Mouse (Mus musculus): Measurements from ENCODE around the gene Olfr126. TPM values are rescaled to one million over a fixed set of nuclear protein-coding genes. Genes with fewer than 3 reads are reported as not detected.

The Olfr126 gene
- not detected in 2 replicates for polyA plus RNA-seq (2014; fragmentation: Nextera tagmentation; extraction: Ambion mirVana)

GRCm38 (mm10) chr17:37847183-37847582 is at the start of gene Olfr126:
Olfr126 (plus strand) TSS chr17:37847483.
- Histone ChIP-seq H3K27ac (replicated peaks; ENCODE audit: low read depth, low read length) (no peak within 1 kb of the TSS), H3K9ac (ENCODE audit: low read length) (no peak within 1 kb of the TSS), H3K36me3 (ENCODE audit: control insufficient read depth, insufficient read depth, low read length) (no peaks in the 10 kb centered on the region), H3K9me3 (ENCODE audit: control insufficient read depth, low read length) (no peaks in the 10 kb centered on the region), H3K4me2 (ENCODE audit: low read depth, severe bottlenecking) (no peak within 1 kb of the TSS), H3K27me3 (ENCODE audit: control insufficient read depth, insufficient read depth, low read length) (no peaks in the 10 kb centered on the region), H3K4me1 (ENCODE audit: control insufficient read depth, insufficient read depth, low read length) (no peaks in the 10 kb centered on the region), H3K4me3 (ENCODE audit: low read depth, low read length) (no peak within 1 kb of the TSS)
- ATAC-seq (ENCODE audit: insufficient number of reproducible peaks, low FRiP score, low TSS enrichment, low read depth) (no peak), DNase-seq (ENCODE audit: low spot score) (no peak)

- DNase-seq (ENCODE audit: low spot score): no peak
- H3K4me1 ChIP-seq (ENCODE audit: control insufficient read depth, insufficient read depth, low read length): no peaks in the 10 kb centered on the region
- no peak within 1 kb of the TSS for H3K27ac ChIP-seq (replicated peaks; ENCODE audit: low read depth, low read length)
- H3K4me3 ChIP-seq (ENCODE audit: low read depth, low read length): no peak within 1 kb of the TSS
- 90% methylated on average over 3 of the region's 3 CpGs for WGBS
- no peak within 1 kb of the TSS for H3K4me2 ChIP-seq (ENCODE audit: low read depth, severe bottlenecking)
- H3K9me3 ChIP-seq (ENCODE audit: control insufficient read depth, low read length): peaks cover 3% of the 10 kb centered on the region; the same call in 1 of the 2 replicates
- no peak for ATAC-seq (ENCODE audit: insufficient number of reproducible peaks, low FRiP score, low TSS enrichment, low read depth)
- no peaks in the 10 kb centered on the region for H3K27me3 ChIP-seq (ENCODE audit: control insufficient read depth, insufficient read depth, low read length)
- no peaks in the 10 kb centered on the region for H3K36me3 ChIP-seq (ENCODE audit: control insufficient read depth, insufficient read depth, low read length)
- H3K9ac ChIP-seq (ENCODE audit: low read length): no peak within 1 kb of the TSS
Measured at GRCm38 (mm10) chr17:37799588-37799987, 47.7 kb upstream of the Olfr126 start, which contains the start of gene Olfr124. Olfr124 (plus strand) TSS chr17:37799888.

- no peak within 1 kb of the TSS for H3K4me2 ChIP-seq (ENCODE audit: low read depth, severe bottlenecking)
- H3K9me3 ChIP-seq (ENCODE audit: control insufficient read depth, low read length): no peaks in the 10 kb centered on the region
- no peak for DNase-seq (ENCODE audit: low spot score)
- H3K4me1 ChIP-seq (ENCODE audit: control insufficient read depth, insufficient read depth, low read length): no peaks in the 10 kb centered on the region
- H3K9ac ChIP-seq (ENCODE audit: low read length): no peak within 1 kb of the TSS
- no peak within 1 kb of the TSS for H3K4me3 ChIP-seq (ENCODE audit: low read depth, low read length)
- H3K27ac ChIP-seq (replicated peaks; ENCODE audit: low read depth, low read length): no peak within 1 kb of the TSS
- ATAC-seq (ENCODE audit: insufficient number of reproducible peaks, low FRiP score, low TSS enrichment, low read depth): no peak
- no peaks in the 10 kb centered on the region for H3K27me3 ChIP-seq (ENCODE audit: control insufficient read depth, insufficient read depth, low read length)
- H3K36me3 ChIP-seq (ENCODE audit: control insufficient read depth, insufficient read depth, low read length): no peaks in the 10 kb centered on the region
Measured at GRCm38 (mm10) chr17:37832649-37833048, 14.6 kb upstream of the Olfr126 start, which contains the start of gene Olfr125. Olfr125 (plus strand) TSS chr17:37832949.

- no peaks in the 10 kb centered on the region for H3K27me3 ChIP-seq (ENCODE audit: control insufficient read depth, insufficient read depth, low read length)
- no peak for DNase-seq (ENCODE audit: low spot score)
- H3K36me3 ChIP-seq (ENCODE audit: control insufficient read depth, insufficient read depth, low read length): no peaks in the 10 kb centered on the region
- no peak overlapping the region for H3K27ac ChIP-seq (replicated peaks; ENCODE audit: low read depth, low read length)
- no peaks in the 10 kb centered on the region for H3K4me1 ChIP-seq (ENCODE audit: control insufficient read depth, insufficient read depth, low read length)
- no peaks in the 10 kb centered on the region for H3K9me3 ChIP-seq (ENCODE audit: control insufficient read depth, low read length)
- no peak overlapping the region for H3K9ac ChIP-seq (ENCODE audit: low read length)
- ATAC-seq (ENCODE audit: insufficient number of reproducible peaks, low FRiP score, low TSS enrichment, low read depth): no peak
- 67% methylated on average over 2 of the region's 2 CpGs for WGBS
- H3K4me2 ChIP-seq (ENCODE audit: low read depth, severe bottlenecking): no peak overlapping the region
- H3K4me3 ChIP-seq (ENCODE audit: low read depth, low read length): no peak overlapping the region
Measured at GRCm38 (mm10) chr17:37863901-37864300, 16.6 kb downstream of the Olfr126 start.

GRCm38 (mm10) chr17:37869676-37870205 is 22.5 kb downstream of the Olfr126 start:
- no peak overlapping the region for H3K4me2 ChIP-seq (ENCODE audit: low read depth, severe bottlenecking)
- DNase-seq (ENCODE audit: low spot score): no peak
- H3K36me3 ChIP-seq (ENCODE audit: control insufficient read depth, insufficient read depth, low read length): no peaks in the 10 kb centered on the region
- no peaks in the 10 kb centered on the region for H3K9me3 ChIP-seq (ENCODE audit: control insufficient read depth, low read length)
- H3K4me1 ChIP-seq (ENCODE audit: control insufficient read depth, insufficient read depth, low read length): no peaks in the 10 kb centered on the region
- WGBS: 27% methylated on average over 8 of the region's 8 CpGs
- H3K27me3 ChIP-seq (ENCODE audit: control insufficient read depth, insufficient read depth, low read length): no peaks in the 10 kb centered on the region
- no peak overlapping the region for H3K27ac ChIP-seq (replicated peaks; ENCODE audit: low read depth, low read length)
- no peak overlapping the region for H3K4me3 ChIP-seq (ENCODE audit: low read depth, low read length)
- no peak for ATAC-seq (ENCODE audit: insufficient number of reproducible peaks, low FRiP score, low TSS enrichment, low read depth)
- H3K9ac ChIP-seq (ENCODE audit: low read length): no peak overlapping the region

- H3K4me1 ChIP-seq (ENCODE audit: control insufficient read depth, insufficient read depth, low read length): no peaks in the 10 kb centered on the region
- no peak overlapping the region for H3K27ac ChIP-seq (replicated peaks; ENCODE audit: low read depth, low read length)
- no peaks in the 10 kb centered on the region for H3K9me3 ChIP-seq (ENCODE audit: control insufficient read depth, low read length)
- no peak overlapping the region for H3K4me3 ChIP-seq (ENCODE audit: low read depth, low read length)
- WGBS: 85% methylated on average over 3 of the region's 3 CpGs
- H3K27me3 ChIP-seq (ENCODE audit: control insufficient read depth, insufficient read depth, low read length): no peaks in the 10 kb centered on the region
- ATAC-seq (ENCODE audit: insufficient number of reproducible peaks, low FRiP score, low TSS enrichment, low read depth): no peak
- H3K9ac ChIP-seq (ENCODE audit: low read length): no peak overlapping the region
- no peak for DNase-seq (ENCODE audit: low spot score)
- no peaks in the 10 kb centered on the region for H3K36me3 ChIP-seq (ENCODE audit: control insufficient read depth, insufficient read depth, low read length)
- no peak overlapping the region for H3K4me2 ChIP-seq (ENCODE audit: low read depth, severe bottlenecking)
Measured at GRCm38 (mm10) chr17:37873830-37874229, 26.5 kb downstream of the Olfr126 start.

GRCm38 (mm10) chr17:37900137-37900536 is 52.9 kb downstream of the Olfr126 start, which contains the start of gene Olfr127:
Olfr127 (plus strand) TSS chr17:37900437.
- no peak within 1 kb of the TSS for H3K9ac ChIP-seq (ENCODE audit: low read length)
- no peaks in the 10 kb centered on the region for H3K4me1 ChIP-seq (ENCODE audit: control insufficient read depth, insufficient read depth, low read length)
- no peak within 1 kb of the TSS for H3K4me2 ChIP-seq (ENCODE audit: low read depth, severe bottlenecking)
- no peaks in the 10 kb centered on the region for H3K9me3 ChIP-seq (ENCODE audit: control insufficient read depth, low read length)
- H3K27ac ChIP-seq (replicated peaks; ENCODE audit: low read depth, low read length): no peak within 1 kb of the TSS
- H3K36me3 ChIP-seq (ENCODE audit: control insufficient read depth, insufficient read depth, low read length): no peaks in the 10 kb centered on the region
- ATAC-seq (ENCODE audit: insufficient number of reproducible peaks, low FRiP score, low TSS enrichment, low read depth) (no peak), DNase-seq (ENCODE audit: low spot score) (no peak)
- H3K4me3 ChIP-seq (ENCODE audit: low read depth, low read length): no peak within 1 kb of the TSS
- no peaks in the 10 kb centered on the region for H3K27me3 ChIP-seq (ENCODE audit: control insufficient read depth, insufficient read depth, low read length)
- WGBS: 78% methylated on average over 1 of the region's 1 CpGs

Data from limb, embryonic 11.5 days (tissue).